Mouse (Mus musculus): ENCODE measurements at regions not wholly inside any gene's neighbourhood (a gene's known extent, or its start where the extent isn't known, plus 50 kb on each side); places are given as distances from the start of the nearest gene placed in this dataset.

DNA sequence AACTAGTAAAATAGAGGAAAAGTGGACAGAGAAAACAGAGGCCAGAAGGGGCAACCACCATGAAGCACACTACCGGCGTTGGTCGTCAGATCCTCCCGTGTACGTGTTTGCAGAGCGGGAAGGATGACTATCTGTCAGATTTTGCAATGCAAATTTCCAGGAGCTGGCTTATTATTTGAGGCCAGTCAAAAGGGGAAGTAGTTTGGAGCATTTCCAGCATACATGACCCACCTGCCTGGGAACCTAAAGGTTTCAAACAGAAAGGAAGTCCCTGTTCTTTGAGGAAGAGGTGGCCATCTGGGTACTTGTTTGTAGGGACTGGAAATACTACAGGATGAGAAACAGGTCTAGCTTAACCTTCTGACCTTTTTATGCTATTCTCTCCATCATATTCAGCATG lies 87.0 kb upstream of the Cpeb2 start (continued):
- TF ChIP-seq JUN (IDR thresholded peaks at IDR 0.05; ENCODE audit: insufficient read depth, low read depth, low read length) (peak; percentile 24; the same call in 1 of the 2 replicates), RCOR1 (conservative IDR thresholded peaks at IDR 0.05; ENCODE audit: low read depth, low read length) (no peak), MAZ (IDR thresholded peaks at IDR 0.05; ENCODE audit: low read depth, low read length) (no peak), ELF1 (IDR thresholded peaks at IDR 0.05; ENCODE audit: low read depth, low read length) (peak; percentile 60), UBTF (IDR thresholded peaks at IDR 0.05; ENCODE audit: low read depth, low read length) (no peak)

DNA sequence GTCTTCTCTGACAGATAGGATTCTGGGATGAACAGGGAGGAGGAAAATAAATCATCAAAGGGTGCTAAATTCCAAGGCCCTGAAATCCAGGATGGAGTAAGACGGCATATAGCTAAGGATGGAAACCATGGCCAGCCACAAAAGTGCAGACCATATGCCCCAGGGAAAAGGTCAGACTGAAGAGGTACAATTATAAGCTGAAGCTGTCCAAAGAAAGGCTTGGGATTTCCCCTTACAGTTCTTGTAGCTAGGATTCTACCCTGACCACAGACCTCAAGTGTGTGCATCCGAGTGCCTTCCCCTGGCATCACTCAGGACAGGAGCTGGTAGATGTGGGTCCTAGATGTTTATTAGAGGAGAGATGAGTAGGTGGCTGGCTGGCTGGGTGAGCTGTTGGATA lies 86.0 kb upstream of the Cpeb2 start:
- no peak for TF ChIP-seq ZC3H11A (IDR thresholded peaks at IDR 0.05; ENCODE audit: low read depth, low read length)
- TF ChIP-seq POLR2A (IDR thresholded peaks at IDR 0.05; ENCODE audit: low read depth, low read length), result no peak
- TF ChIP-seq ETS1 (conservative IDR thresholded peaks at IDR 0.05; ENCODE audit: low read depth, low read length), result peak; percentile 51
- peak; percentile 12; the same call in 1 of the 2 replicates for TF ChIP-seq CHD2 (IDR thresholded peaks at IDR 0.05; ENCODE audit: low read length)
- no peak for TF ChIP-seq CHD1 (IDR thresholded peaks at IDR 0.05; ENCODE audit: low read depth, low read length)
- no peak for TF ChIP-seq MAFK (IDR thresholded peaks at IDR 0.05; ENCODE audit: insufficient replicate concordance, low read length)
- TF ChIP-seq MAX (IDR thresholded peaks at IDR 0.05; ENCODE audit: low read length), result no peak
- TF ChIP-seq HCFC1 (IDR thresholded peaks at IDR 0.05; ENCODE audit: low read depth, low read length), result no peak
- no peak for TF ChIP-seq MYC (IDR thresholded peaks at IDR 0.05; ENCODE audit: low read depth, low read length)
- TF ChIP-seq ZNF384 (IDR thresholded peaks at IDR 0.05; ENCODE audit: low read depth, low read length), result no peak
- no peak for TF ChIP-seq UBTF (IDR thresholded peaks at IDR 0.05; ENCODE audit: low read depth, low read length)
- TF ChIP-seq USF1 (IDR thresholded peaks at IDR 0.05; ENCODE audit: low read depth, low read length), result no peak
- no peak for TF ChIP-seq JUND (conservative IDR thresholded peaks at IDR 0.05; ENCODE audit: low read depth, low read length)
- TF ChIP-seq GABPA (IDR thresholded peaks at IDR 0.05; ENCODE audit: insufficient replicate concordance, low read depth, low read length), result no peak
- TF ChIP-seq POLR2AphosphoS2 (IDR thresholded peaks at IDR 0.05; ENCODE audit: low read depth, low read length), result no peak
- TF ChIP-seq TCF12 (IDR thresholded peaks at IDR 0.05; ENCODE audit: low read depth, low read length), result peak; percentile 40; the same call in 1 of the 2 replicates
- peak; percentile 27; the same call in 1 of the 2 replicates for TF ChIP-seq SIN3A (IDR thresholded peaks at IDR 0.05; ENCODE audit: low read length)
- no peak for TF ChIP-seq USF2 (conservative IDR thresholded peaks at IDR 0.05; ENCODE audit: low read depth, low read length)
- 0 out of 2 replicates have a peak, but pooled peaks have one; percentile 42 for TF ChIP-seq EP300 (IDR thresholded peaks at IDR 0.05; ENCODE audit: low read length)
- no peak for TF ChIP-seq ZMIZ1 (IDR thresholded peaks at IDR 0.05; ENCODE audit: low read depth, low read length)
- TF ChIP-seq MXI1 (IDR thresholded peaks at IDR 0.05; ENCODE audit: low read depth, low read length), result no peak
- TF ChIP-seq TBP (conservative IDR thresholded peaks at IDR 0.05; ENCODE audit: low read depth, low read length), result no peak
- TF ChIP-seq PAX5 (IDR thresholded peaks at IDR 0.05; ENCODE audit: low read length), result no peak
- no peak for TF ChIP-seq ELF1 (IDR thresholded peaks at IDR 0.05; ENCODE audit: low read depth, low read length)
- no peak for TF ChIP-seq SMC3 (IDR thresholded peaks at IDR 0.05; ENCODE audit: low read depth, low read length)
- 0 out of 2 replicates have a peak, but pooled peaks have one; percentile 41 for TF ChIP-seq KAT2A (IDR thresholded peaks at IDR 0.05; ENCODE audit: insufficient replicate concordance, low read length)
- TF ChIP-seq RCOR1 (conservative IDR thresholded peaks at IDR 0.05; ENCODE audit: low read depth, low read length), result peak; percentile 60; the same call in 1 of the 2 replicates
- TF ChIP-seq MAZ (IDR thresholded peaks at IDR 0.05; ENCODE audit: low read depth, low read length), result no peak
- TF ChIP-seq BHLHE40 (IDR thresholded peaks at IDR 0.05; ENCODE audit: low read depth, low read length), result peak; percentile 78
- no peak for TF ChIP-seq NELFE (IDR thresholded peaks at IDR 0.05; ENCODE audit: low read depth, low read length)
- TF ChIP-seq E2F4 (IDR thresholded peaks at IDR 0.05; ENCODE audit: insufficient replicate concordance, low read depth, low read length), result no peak
- TF ChIP-seq ZKSCAN1 (IDR thresholded peaks at IDR 0.05; ENCODE audit: borderline replicate concordance, low read depth, low read length), result no peak
- peak; percentile 80; the same call in 1 of the 2 replicates for TF ChIP-seq MEF2A (IDR thresholded peaks at IDR 0.05; ENCODE audit: borderline replicate concordance, low read depth, low read length)
- no peak for TF ChIP-seq NRF1 (IDR thresholded peaks at IDR 0.05; ENCODE audit: low read depth, low read length)
- no peak for TF ChIP-seq JUN (IDR thresholded peaks at IDR 0.05; ENCODE audit: insufficient read depth, low read depth, low read length)
- peak; percentile 50 for TF ChIP-seq IRF4 (IDR thresholded peaks at IDR 0.05; ENCODE audit: low read depth, low read length)
- TF ChIP-seq RAD21 (IDR thresholded peaks at IDR 0.05; ENCODE audit: low read depth, low read length), result no peak
- no peak for TF ChIP-seq CTCF (conservative IDR thresholded peaks at IDR 0.05 in 1 of 2, IDR thresholded peaks at IDR 0.05 in 1 of 2; ENCODE audit: low read depth in 2 of 2, low read length in 2 of 2)
- dilution Hi-C loops (cut with MboI; ENCODE audit: extremely low pct_ligation_motif_present, extremely low pct_unique_long_range_greater_than_20kb, low sequenced_read_pairs) (no loop called here), in situ Hi-C loops (cut with MboI; ENCODE audit: low pct_ligation_motif_present, low pct_unique_long_range_greater_than_20kb, low sequenced_read_pairs) (no loop called here)

More for the DNA sequence above, 86.0 kb upstream of the Cpeb2 start:
- Histone ChIP-seq H3K79me2 (replicated peaks; ENCODE audit: control insufficient read depth, extremely low read depth, insufficient read depth, poor library complexity, severe bottlenecking) (no peaks in the 10 kb centered on the region), H3K27me3 (replicated peaks) (no peaks in the 10 kb centered on the region), H3K9me3 (replicated peaks; ENCODE audit: low read length) (no peaks in the 10 kb centered on the region), H3K9ac (ENCODE audit: insufficient read depth, low read depth) (no peak overlapping the region), H3K27ac (ENCODE audit: insufficient read depth, low read depth) (no peak overlapping the region), H3K4me2 (ENCODE audit: insufficient read depth, low read depth, poor library complexity, severe bottlenecking) (peak overlapping the region; percentile 69), H3K4me1 (ENCODE audit: control insufficient read depth in 1 of 2, insufficient read depth in 2 of 2) (peaks cover 16 to 22% of the 10 kb centered on the region in 2 experiments), H3K36me3 (replicated peaks in 1 of 2; ENCODE audit: control insufficient read depth in 1 of 2, insufficient read depth in 1 of 2, low read length in 1 of 2) (no peaks in the 10 kb centered on the region), H3K4me3 (replicated peaks in 1 of 3; ENCODE audit: low read depth in 2 of 3, low read length in 2 of 3, poor library complexity in 1 of 3) (no peak overlapping the region)
- peak; percentile 60 for DNase-seq (ENCODE audit: extremely low read depth)
